Mouse (Mus musculus): ENCODE measurements around the gene Lmntd1. TPM values are rescaled to one million over a fixed set of nuclear protein-coding genes. Genes with fewer than 3 reads are reported as not detected.

Gene Lmntd1
- polyA plus RNA-seq, 1 experiment: not detected

- 83% methylated on average over 12 of the region's 12 CpGs for WGBS
- Histone ChIP-seq H3K27ac (ENCODE audit: insufficient read depth, low read depth, low read length) (no peak overlapping the region), H3K4me1 (ENCODE audit: control insufficient read depth, insufficient read depth, low read length) (peaks cover 6% of the 10 kb centered on the region), H3K4me3 (ENCODE audit: insufficient read depth, low read depth, low read length) (no peak overlapping the region)
- no peak for TF ChIP-seq CTCF (IDR thresholded peaks at IDR 0.05; ENCODE audit: insufficient read depth, low read depth, low read length)
- no peak for TF ChIP-seq POLR2A (IDR thresholded peaks at IDR 0.05; ENCODE audit: insufficient read depth, low read depth, low read length)
Observed at GRCm38 (mm10) chr6:145361109-145361694, 252.9 kb downstream of the Lmntd1 start.

DNA sequence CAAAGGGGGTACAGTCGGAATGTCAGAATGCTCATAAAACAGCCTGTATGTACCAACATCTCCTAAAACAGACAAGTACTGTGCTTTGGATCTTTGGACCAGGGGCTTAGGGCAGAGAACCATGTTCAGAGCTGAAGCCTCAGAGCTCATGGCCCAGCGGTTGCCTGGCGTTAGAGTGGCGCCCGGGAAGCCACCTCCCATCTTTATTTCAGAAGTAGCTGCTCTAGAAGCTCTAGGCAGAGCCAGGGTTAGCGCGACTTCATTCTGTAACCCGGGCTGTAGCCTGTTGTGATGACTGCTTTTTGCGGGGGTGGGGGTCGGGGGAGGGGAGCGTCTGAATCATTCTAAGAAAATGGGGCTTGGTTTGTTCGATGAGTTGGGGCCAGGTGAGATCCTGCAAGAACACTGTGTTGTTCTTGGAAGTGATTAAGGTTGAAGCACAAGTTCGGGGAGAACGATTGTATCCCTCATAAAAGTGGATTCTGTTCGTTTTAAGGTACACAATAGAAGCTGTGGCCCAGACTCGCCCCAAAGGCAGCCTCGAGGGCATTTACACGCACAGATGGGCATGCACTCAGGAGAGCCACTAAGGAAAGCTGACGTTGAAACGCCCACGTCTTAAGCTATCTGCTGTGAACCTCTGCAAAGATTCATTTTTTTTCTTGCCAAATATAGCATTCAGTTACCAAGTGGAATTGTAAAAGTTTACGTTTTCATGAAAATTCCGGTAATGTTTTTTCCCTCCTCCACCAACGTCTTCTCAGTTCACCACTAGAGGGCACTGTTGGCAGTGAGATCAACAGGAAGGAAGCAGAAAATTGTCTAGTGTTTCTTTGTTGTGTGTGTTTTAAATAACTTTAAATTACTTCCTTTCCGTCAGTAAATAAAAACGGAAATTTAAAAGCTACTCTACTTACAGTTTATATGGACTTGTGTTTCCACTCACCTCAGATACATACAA lies 254.4 kb downstream of the Lmntd1 start:
- H3K4me3 ChIP-seq (ENCODE audit: insufficient read depth, low read depth, low read length): no peak overlapping the region
- peaks cover 6% of the 10 kb centered on the region for H3K4me1 ChIP-seq (ENCODE audit: control insufficient read depth, insufficient read depth, low read length)
- no peak for TF ChIP-seq CTCF (IDR thresholded peaks at IDR 0.05; ENCODE audit: insufficient read depth, low read depth, low read length)
- no peak for TF ChIP-seq POLR2A (IDR thresholded peaks at IDR 0.05; ENCODE audit: insufficient read depth, low read depth, low read length)
- no peak overlapping the region for H3K27ac ChIP-seq (ENCODE audit: insufficient read depth, low read depth, low read length)
- 23% methylated on average over 26 of the region's 26 CpGs for WGBS

GRCm38 (mm10) chr6:145358001-145358400 lies 256.1 kb downstream of the Lmntd1 start:
- Histone ChIP-seq H3K4me1 (ENCODE audit: control insufficient read depth, insufficient read depth, low read length) (peaks cover 6% of the 10 kb centered on the region), H3K27ac (ENCODE audit: insufficient read depth, low read depth, low read length) (no peak overlapping the region), H3K4me3 (ENCODE audit: insufficient read depth, low read depth, low read length) (no peak overlapping the region)
- no peak for TF ChIP-seq CTCF (IDR thresholded peaks at IDR 0.05; ENCODE audit: insufficient read depth, low read depth, low read length)
- WGBS: 81% methylated on average over 9 of the region's 9 CpGs

- 98% methylated on average over 5 of the region's 5 CpGs for WGBS
- no peak overlapping the region for H3K4me3 ChIP-seq (ENCODE audit: insufficient read depth, low read depth, low read length)
Observed at GRCm38 (mm10) chr6:145353806-145354205, 260.3 kb downstream of the Lmntd1 start.

GRCm38 (mm10) chr6:145352705-145353104 lies 261.4 kb downstream of the Lmntd1 start:
- Histone ChIP-seq H3K4me3 (ENCODE audit: insufficient read depth, low read depth, low read length) (no peak overlapping the region), H3K27ac (ENCODE audit: insufficient read depth, low read depth, low read length) (no peak overlapping the region), H3K4me1 (ENCODE audit: control insufficient read depth, insufficient read depth, low read length) (peaks cover 13% of the 10 kb centered on the region)
- TF ChIP-seq CTCF (IDR thresholded peaks at IDR 0.05; ENCODE audit: insufficient read depth, low read depth, low read length): no peak
- TF ChIP-seq POLR2A (IDR thresholded peaks at IDR 0.05; ENCODE audit: insufficient read depth, low read depth, low read length): no peak
- WGBS: 31% methylated on average over 1 of the region's 1 CpGs

More at GRCm38 (mm10) chr6:145353806-145354205, 260.3 kb downstream of the Lmntd1 start:
- H3K4me1 ChIP-seq (ENCODE audit: control insufficient read depth, insufficient read depth, low read length): peaks cover 13% of the 10 kb centered on the region
- no peak for TF ChIP-seq CTCF (IDR thresholded peaks at IDR 0.05; ENCODE audit: insufficient read depth, low read depth, low read length)
- TF ChIP-seq POLR2A (IDR thresholded peaks at IDR 0.05; ENCODE audit: insufficient read depth, low read depth, low read length): no peak
- no peak overlapping the region for H3K27ac ChIP-seq (ENCODE audit: insufficient read depth, low read depth, low read length)

DNA sequence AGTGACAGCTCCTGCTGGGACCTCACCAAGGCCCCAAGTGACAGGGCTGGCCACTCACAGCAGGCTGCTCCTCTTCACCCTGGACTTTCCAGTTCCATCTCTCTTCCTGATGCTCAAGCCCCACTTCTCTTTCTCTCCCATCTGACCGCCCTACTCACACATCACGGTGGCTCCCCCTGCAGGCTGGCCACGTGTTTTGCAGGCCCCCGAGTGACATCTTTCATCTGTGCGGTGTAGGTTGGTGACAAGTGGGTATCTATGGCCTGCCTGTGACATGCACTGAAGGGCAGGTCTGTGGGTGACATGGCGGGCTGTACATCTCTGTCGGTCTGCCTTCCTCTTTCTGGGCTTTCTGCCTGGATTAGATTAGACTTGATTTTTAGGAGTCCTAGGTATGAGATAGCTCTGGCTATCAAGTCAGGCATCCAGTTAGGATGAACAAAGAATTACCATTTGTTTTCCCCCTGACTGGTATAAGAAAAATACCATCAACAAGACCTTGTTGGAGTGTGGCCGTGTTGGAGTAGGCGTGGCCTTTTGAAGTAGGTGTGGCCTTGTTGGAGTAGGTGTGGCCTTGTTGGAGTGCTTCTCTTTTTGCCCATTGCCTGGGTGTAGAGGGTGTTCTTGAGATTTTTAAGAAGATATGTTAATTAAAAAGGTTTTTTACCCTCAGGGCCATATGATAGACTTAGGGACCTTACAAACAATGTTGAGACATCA lies 265.8 kb downstream of the Lmntd1 start:
- 75% methylated on average over 9 of the region's 9 CpGs for WGBS

GRCm38 (mm10) chr6:145347641-145348040 lies 266.5 kb downstream of the Lmntd1 start:
- Histone ChIP-seq H3K4me1 (ENCODE audit: control insufficient read depth, insufficient read depth, low read length) (peaks cover 13% of the 10 kb centered on the region), H3K4me3 (ENCODE audit: insufficient read depth, low read depth, low read length) (no peak overlapping the region), H3K27ac (ENCODE audit: insufficient read depth, low read depth, low read length) (no peak overlapping the region)
- no peak for TF ChIP-seq CTCF (IDR thresholded peaks at IDR 0.05; ENCODE audit: insufficient read depth, low read depth, low read length)
- no peak for TF ChIP-seq POLR2A (IDR thresholded peaks at IDR 0.05; ENCODE audit: insufficient read depth, low read depth, low read length)
- WGBS: 84% methylated on average over 6 of the region's 6 CpGs

More for the DNA sequence above, 265.8 kb downstream of the Lmntd1 start:
- Histone ChIP-seq H3K27ac (ENCODE audit: insufficient read depth, low read depth, low read length) (no peak overlapping the region), H3K4me1 (ENCODE audit: control insufficient read depth, insufficient read depth, low read length) (peaks cover 13% of the 10 kb centered on the region), H3K4me3 (ENCODE audit: insufficient read depth, low read depth, low read length) (no peak overlapping the region)
- TF ChIP-seq CTCF (IDR thresholded peaks at IDR 0.05; ENCODE audit: insufficient read depth, low read depth, low read length) (no peak), POLR2A (IDR thresholded peaks at IDR 0.05; ENCODE audit: insufficient read depth, low read depth, low read length) (no peak)

- TF ChIP-seq POLR2A (IDR thresholded peaks at IDR 0.05; ENCODE audit: insufficient read depth, low read depth, low read length) (no peak), CTCF (IDR thresholded peaks at IDR 0.05; ENCODE audit: insufficient read depth, low read depth, low read length) (no peak)
- Histone ChIP-seq H3K4me3 (ENCODE audit: insufficient read depth, low read depth, low read length) (no peak overlapping the region), H3K4me1 (ENCODE audit: control insufficient read depth, insufficient read depth, low read length) (peaks cover 9% of the 10 kb centered on the region), H3K27ac (ENCODE audit: insufficient read depth, low read depth, low read length) (no peak overlapping the region)
- WGBS: 73% methylated on average over 11 of the region's 11 CpGs
Observed at GRCm38 (mm10) chr6:145346789-145347557, 267.1 kb downstream of the Lmntd1 start.

Measured in olfactory bulb, adult 2 months (tissue).